Comparison of ENCODE assay signal across 25 mouse cellular contexts in the genomic region with DNA sequence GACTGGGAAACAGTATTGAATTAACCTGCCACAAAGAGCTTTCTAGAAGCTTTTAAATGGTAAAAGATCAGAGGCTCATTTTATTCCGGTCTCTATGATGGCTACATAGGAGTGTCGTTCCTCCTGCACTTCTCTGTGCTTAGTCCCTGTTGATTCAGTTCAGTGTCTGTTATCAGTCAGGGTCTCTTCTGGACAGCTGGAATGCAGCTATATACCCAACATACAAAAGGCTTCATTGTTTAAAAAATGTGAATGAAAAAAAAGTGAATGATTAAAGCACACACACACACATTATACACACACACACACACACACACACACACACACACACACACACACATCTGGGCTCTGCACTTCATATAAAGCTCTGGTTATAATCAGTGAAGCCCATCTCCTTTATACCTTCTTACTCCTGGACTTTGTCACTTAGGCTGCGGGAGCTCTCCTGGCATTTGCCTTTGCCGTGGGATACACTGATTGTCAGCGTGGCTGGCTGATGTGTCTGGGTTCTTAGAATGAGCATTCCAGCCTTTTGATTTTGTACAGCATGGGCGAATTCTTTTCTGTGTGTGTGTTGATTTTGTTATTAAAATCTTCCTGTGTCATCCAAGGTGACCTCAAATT. TPM values are rescaled to one million over a fixed set of nuclear protein-coding genes. Genes with fewer than 3 reads are reported as not detected.
DNase-seq lines count a peak whose midpoint lies in the region; ATAC-seq and TF ChIP-seq lines count a peak whose summit lies in the region.
"Had no signal": no experiment of that assay in that cellular context is flagged by ENCODE, and none has a peak within 500 bp of the region (broad histone marks: within the 10 kb centered on the region; RNA-seq: fewer than 3 reads in every experiment).

No protein-coding gene starts in this region.

- H3K4me3 ChIP-seq in stomach, embryonic 15.5 days (replicated peaks), result no peak overlapping the region
- H3K4me3 ChIP-seq in stomach, postnatal 0 days (ENCODE audit: low read depth, low read length), result no peak overlapping the region
- no peak overlapping the region for H3K4me3 ChIP-seq in intestine, embryonic 14.5 days (ENCODE audit: low read depth, low read length)
- no peak overlapping the region for H3K4me3 ChIP-seq in intestine, postnatal 0 days (ENCODE audit: low read depth, low read length)
- H3K4me3 ChIP-seq in gastrocnemius, adult 2 months, result no peak overlapping the region
- H3K4me3 ChIP-seq: embryonic facial prominence, embryonic 13.5 days; heart, embryonic 12.5 days; heart, embryonic 15.5 days; hindbrain, embryonic 10.5 days had no signal

- H3K27me3 ChIP-seq in stomach, embryonic 15.5 days (replicated peaks), result no peaks in the 10 kb centered on the region
- no peaks in the 10 kb centered on the region for H3K27me3 ChIP-seq in stomach, postnatal 0 days (ENCODE audit: control insufficient read depth, insufficient read depth, low read length)
- H3K27me3 ChIP-seq in intestine, embryonic 14.5 days (replicated peaks; ENCODE audit: control insufficient read depth, insufficient read depth, low read length), result no peaks in the 10 kb centered on the region
- H3K27me3 ChIP-seq in intestine, postnatal 0 days (replicated peaks; ENCODE audit: control insufficient read depth, insufficient read depth, low read length), result no peaks in the 10 kb centered on the region
- H3K27me3 ChIP-seq: embryonic facial prominence, embryonic 13.5 days; heart, embryonic 12.5 days; heart, embryonic 15.5 days had no signal

- no peak overlapping the region for H3K4me2 ChIP-seq in stomach, embryonic 15.5 days
- H3K4me2 ChIP-seq in stomach, postnatal 0 days (replicated peaks; ENCODE audit: low read depth), result no peak overlapping the region
- H3K4me2 ChIP-seq in intestine, embryonic 14.5 days (ENCODE audit: low read length), result no peak overlapping the region
- no peak overlapping the region for H3K4me2 ChIP-seq in intestine, postnatal 0 days (replicated peaks; ENCODE audit: low read depth)
- H3K4me2 ChIP-seq: embryonic facial prominence, embryonic 13.5 days; heart, embryonic 12.5 days; heart, embryonic 15.5 days; hindbrain, embryonic 14.5 days had no signal

- ATAC-seq in stomach, embryonic 15.5 days (ENCODE audit: insufficient read depth, low FRiP score, low read depth), result peak; percentile 58; the same call in 1 of the 2 replicates
- ATAC-seq in stomach, postnatal 0 days (ENCODE audit: low FRiP score, low TSS enrichment), result no peak
- ATAC-seq in intestine, embryonic 14.5 days (replicated peaks; ENCODE audit: low FRiP score, low TSS enrichment, low read depth), result peak; percentile 79
- ATAC-seq in intestine, postnatal 0 days, result 0 out of 2 replicates have a peak, but pooled peaks have one; percentile 38
- ATAC-seq: CD4-positive, CD25-positive, alpha-beta regulatory T cell, adult 4 months; forebrain, embryonic 14.5 days; forebrain, postnatal 0 days; Patski had no signal

- H3K27ac ChIP-seq in stomach, embryonic 15.5 days, result no peak overlapping the region
- no peak overlapping the region for H3K27ac ChIP-seq in stomach, postnatal 0 days (replicated peaks)
- H3K27ac ChIP-seq in intestine, embryonic 14.5 days (ENCODE audit: low read depth), result no peak overlapping the region
- H3K27ac ChIP-seq in intestine, postnatal 0 days (ENCODE audit: low read depth, low read length), result no peak overlapping the region
- no peak overlapping the region for H3K27ac ChIP-seq in gastrocnemius, adult 2 months
- H3K27ac ChIP-seq: embryonic facial prominence, embryonic 13.5 days; heart, embryonic 15.5 days; hindbrain, embryonic 10.5 days; hindbrain, embryonic 14.5 days had no signal

- intact Hi-C loops in gastrocnemius, adult 2 months (cut with DNase I), result no loop called here

- H3K9ac ChIP-seq in stomach, embryonic 15.5 days, result no peak overlapping the region
- H3K9ac ChIP-seq in stomach, postnatal 0 days (ENCODE audit: low read length), result no peak overlapping the region
- no peak overlapping the region for H3K9ac ChIP-seq in intestine, embryonic 14.5 days (ENCODE audit: low read length)
- H3K9ac ChIP-seq in intestine, postnatal 0 days (ENCODE audit: low read depth, low read length), result no peak overlapping the region
- H3K9ac ChIP-seq: embryonic facial prominence, embryonic 13.5 days; forebrain, postnatal 0 days; heart, embryonic 12.5 days; heart, embryonic 15.5 days; hindbrain, embryonic 14.5 days had no signal

- 25% methylated on average over 6 of the region's 6 CpGs for WGBS in stomach, embryonic 15.5 days
- WGBS in stomach, postnatal 0 days, result 26% methylated on average over 6 of the region's 6 CpGs
- WGBS in intestine, embryonic 14.5 days, result 8% methylated on average over 6 of the region's 6 CpGs
- WGBS in intestine, postnatal 0 days, result 14% methylated on average over 6 of the region's 6 CpGs

- H3K4me1 ChIP-seq in stomach, embryonic 15.5 days, result no peaks in the 10 kb centered on the region
- no peaks in the 10 kb centered on the region for H3K4me1 ChIP-seq in stomach, postnatal 0 days (replicated peaks; ENCODE audit: control insufficient read depth, insufficient read depth)
- H3K4me1 ChIP-seq in intestine, embryonic 14.5 days (replicated peaks; ENCODE audit: control insufficient read depth, insufficient read depth, low read length), result peaks cover 4% of the 10 kb centered on the region; the same call in 1 of the 2 replicates
- H3K4me1 ChIP-seq in intestine, postnatal 0 days (replicated peaks; ENCODE audit: control insufficient read depth, insufficient read depth, low read length), result no peaks in the 10 kb centered on the region
- H3K4me1 ChIP-seq: embryonic facial prominence, embryonic 13.5 days; heart, embryonic 15.5 days; hindbrain, embryonic 10.5 days had no signal

- TF ChIP-seq CTCF in stomach, postnatal 0 days (IDR thresholded peaks at IDR 0.05; ENCODE audit: low read depth), result no peak
- TF ChIP-seq CTCF in intestine, postnatal 0 days (IDR thresholded peaks at IDR 0.05; ENCODE audit: low read depth), result no peak
- no peak for TF ChIP-seq CTCF in gastrocnemius, adult 2 months (IDR thresholded peaks at IDR 0.05)

- no peak for DNase-seq in stomach, postnatal 0 days (ENCODE audit: low spot score)
- peak; percentile 67 for DNase-seq in intestine, embryonic 14.5 days (ENCODE audit: low spot score)
- no peak for DNase-seq in adrenal gland, postnatal 25 days
- no peak for DNase-seq in gastrocnemius, adult 2 months
- DNase-seq: adrenal gland, postnatal 10 days; cerebellum, adult 11 months; cerebellum, adult 2 months; cerebellum, adult 9-11 months; cerebellum, postnatal 25 days; forebrain, postnatal 0 days; gastrocnemius, postnatal 25 days; heart, adult 18-20 months; heart, postnatal 10 days; heart, postnatal 36 days; kidney, adult 11 months had no signal

- no peak for TF ChIP-seq EP300 in stomach, postnatal 0 days (optimal IDR thresholded peaks at IDR 0.05)

- H3K9me3 ChIP-seq in stomach, embryonic 15.5 days, result no peaks in the 10 kb centered on the region
- H3K9me3 ChIP-seq in stomach, postnatal 0 days (ENCODE audit: control insufficient read depth, low read length), result no peaks in the 10 kb centered on the region
- H3K9me3 ChIP-seq in intestine, embryonic 14.5 days (ENCODE audit: control insufficient read depth, low read length), result no peaks in the 10 kb centered on the region
- no peaks in the 10 kb centered on the region for H3K9me3 ChIP-seq in intestine, postnatal 0 days (ENCODE audit: control insufficient read depth)
- H3K9me3 ChIP-seq: embryonic facial prominence, embryonic 13.5 days; heart, embryonic 12.5 days; heart, embryonic 15.5 days; hindbrain, embryonic 10.5 days had no signal

- H3K36me3 ChIP-seq in stomach, embryonic 15.5 days, result no peaks in the 10 kb centered on the region
- no peaks in the 10 kb centered on the region for H3K36me3 ChIP-seq in stomach, postnatal 0 days (ENCODE audit: control insufficient read depth, insufficient read depth, low read length)
- H3K36me3 ChIP-seq in intestine, embryonic 14.5 days (ENCODE audit: control insufficient read depth, insufficient read depth, low read length), result no peaks in the 10 kb centered on the region
- H3K36me3 ChIP-seq in intestine, postnatal 0 days (ENCODE audit: control insufficient read depth, insufficient read depth), result no peaks in the 10 kb centered on the region
- H3K36me3 ChIP-seq: embryonic facial prominence, embryonic 13.5 days; heart, embryonic 12.5 days; heart, embryonic 15.5 days; hindbrain, embryonic 10.5 days had no signal

RNA-seq across cellular contexts. Expression of a gene that starts 59.2 kb away (rescaled TPM):
- 62.4 and 66.0 TPM in 2 replicates for polyA plus RNA-seq in stomach, embryonic 15.5 days (2015; fragmentation: Nextera tagmentation; extraction: Ambion mirVana)
- polyA plus RNA-seq in stomach, postnatal 0 days (2015; fragmentation: Nextera tagmentation; extraction: Ambion mirVana), result 21.4 and 24.7 TPM in 2 replicates
- polyA plus RNA-seq in intestine, embryonic 14.5 days (2014; fragmentation: Nextera tagmentation; extraction: Ambion mirVana), result 68.0 and 68.6 TPM in 2 replicates
- polyA plus RNA-seq in intestine, postnatal 0 days (2015; fragmentation: Nextera tagmentation; extraction: Ambion mirVana), result 22.4 and 23.6 TPM in 2 replicates
- total RNA-seq in adrenal gland, postnatal 25 days (2021), result 118 and 144 TPM in 2 replicates
- total RNA-seq in gastrocnemius, adult 2 months (2021), result 10 to 100 TPM; 28.6 to 35.0 TPM
